Mouse (Mus musculus) hindbrain, postnatal 0 days (tissue): Measurements from ENCODE around the gene Sh2b1. TPM values are rescaled to one million over a fixed set of nuclear protein-coding genes. Genes with fewer than 3 reads are reported as not detected.

Experiments used
- ATAC-seq: fragments of 200-750 bp; cut with Nextera tagmentation; 2 replicates; pipeline ENCODE4 v1.8.0; 2017; ENCODE audit warnings: mild to moderate bottlenecking, moderate TSS enrichment, moderate library complexity
- DNase-seq: peaks from one replicate; pipeline ENCODE4 v3.0.0-alpha.2; 2015; ENCODE audit warnings: low spot score
- H3K27ac ChIP-seq: fragments of 300-500 bp; sonication (generic); 2 replicates; pipeline ENCODE4 v1.5.1; 2014; ENCODE audit warnings: mild to moderate bottlenecking
- H3K27me3 ChIP-seq: fragments of 300-500 bp; sonication (generic); 2 replicates; pipeline ENCODE4 v1.6.1; 2014; ENCODE audit warnings: low read length, mixed read lengths; ENCODE audit not compliant: insufficient read depth
- H3K36me3 ChIP-seq: fragments of 300-500 bp; sonication (generic); 2 replicates; pipeline ENCODE4 v1.6.1; 2014; ENCODE audit warnings: low read length, mixed read lengths; ENCODE audit not compliant: insufficient read depth
- H3K4me1 ChIP-seq: fragments of 300-500 bp; sonication (generic); 2 replicates; pipeline ENCODE4 v1.6.1; 2014; ENCODE audit warnings: antibody characterized with exemption, low read length, mixed read lengths; ENCODE audit not compliant: insufficient read depth
- H3K4me2 ChIP-seq: fragments of 300-500 bp; sonication (generic); 2 replicates; pipeline ENCODE4 v1.6.1; 2014; ENCODE audit warnings: low read depth, mild to moderate bottlenecking, low read length, moderate library complexity, mixed read lengths
- H3K4me3 ChIP-seq: fragments of 300-500 bp; sonication (generic); 2 replicates; pipeline ENCODE4 v1.5.1; 2014; ENCODE audit warnings: low read length
- H3K9ac ChIP-seq: fragments of 300-500 bp; sonication (generic); replicated peaks from 2 replicates; pipeline ENCODE4 v1.6.1; 2014; ENCODE audit warnings: mild to moderate bottlenecking, low read length, moderate library complexity, mixed read lengths
- H3K9me3 ChIP-seq: fragments of 300-500 bp; sonication (generic); 2 replicates; pipeline ENCODE4 v1.6.1; 2016; ENCODE audit warnings: low read length, mixed read lengths
- CTCF ChIP-seq: IDR thresholded peaks from 2 replicates; pipeline ENCODE4 v1.5.1; 2016; ENCODE audit warnings: antibody characterized with exemption, control low read depth, low read depth
- WGBS: fragments of 180-500 bp; shearing (Covaris S2); extraction: QIAGEN DNeasy Blood & Tissue Kit; methylation state at CpG from one replicate; pipeline ENCODE4 v1.1.7; 2014; 5-methylcytosine and 5-hydroxymethylcytosine counted together
- polyA plus RNA-seq: library from polyadenylated mRNA; unstranded; fragments of >200 nt; fragmentation: Nextera tagmentation; extraction: Ambion mirVana; gene quantifications from 2 replicates; pipeline ENCODE4 v1.2.1, GENCODE M21; 2015
- total RNA-seq: library from RNA; depleted of rRNA; stranded (reverse); fragments of >200 nt; gene quantifications from 2 replicates; pipeline ENCODE4 v1.2.3, GENCODE M21; 2014

Gene Sh2b1
- total and polyA plus RNA-seq, 2 experiments from 2014 or later, result 41.1 to 54.5 TPM

DNA sequence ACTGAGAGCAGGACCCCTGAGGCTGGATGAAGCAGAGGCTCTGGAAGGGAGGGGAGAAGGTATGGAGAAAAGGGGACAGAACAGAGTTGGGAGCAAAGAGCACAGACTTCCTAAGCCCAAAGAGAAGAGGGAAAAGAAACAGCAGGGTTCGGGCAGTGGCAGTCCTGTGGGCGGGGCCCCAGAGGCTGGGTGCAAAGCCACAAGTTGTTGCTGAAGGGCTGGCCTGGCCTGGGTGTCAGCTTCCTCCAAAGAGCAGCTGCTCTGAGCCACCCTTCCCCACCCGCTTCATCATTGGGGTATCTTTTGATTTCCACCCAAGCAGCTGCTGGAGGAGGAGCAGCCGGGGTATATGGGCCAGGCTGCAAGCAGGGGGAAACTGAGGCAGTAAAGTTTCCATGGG, 11.1 kb downstream of the Sh2b1 start:
- 64% methylated on average over 4 of the region's 4 CpGs for whole genome bisulfite sequencing
- Histone ChIP-seq H3K27me3 (no peaks in the 10 kb centered on the region), H3K9me3 (no peaks in the 10 kb centered on the region)

DNA sequence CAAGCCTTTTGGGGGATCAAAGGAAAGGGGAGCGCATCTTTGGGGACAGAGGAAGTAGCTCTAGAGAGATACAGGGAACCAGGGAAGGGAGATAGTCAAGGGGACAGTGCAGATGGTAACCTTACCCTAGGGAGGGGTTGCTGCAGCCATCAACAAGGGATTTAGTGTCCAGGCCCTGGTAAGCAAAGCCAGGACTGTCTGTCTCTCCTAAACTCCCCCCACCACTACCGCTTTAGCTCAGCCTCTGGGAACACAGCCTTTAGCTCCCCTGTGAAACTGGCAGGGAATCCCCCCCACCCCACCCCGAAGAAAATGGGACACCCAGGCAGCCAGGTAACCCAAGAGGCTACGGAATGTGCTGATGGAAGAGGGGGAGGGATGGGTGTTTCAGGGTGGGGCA, 11.7 kb downstream of the Sh2b1 start:
- H3K4me1 ChIP-seq, result no peaks in the 10 kb centered on the region
- no peak for DNase-seq
- H3K4me3 ChIP-seq, result no peak overlapping the region
- H3K9ac ChIP-seq, result no peak overlapping the region
- H3K27me3 ChIP-seq, result no peaks in the 10 kb centered on the region
- no peak overlapping the region for H3K4me2 ChIP-seq
- TF ChIP-seq CTCF, result no peak
- no peaks in the 10 kb centered on the region for H3K9me3 ChIP-seq
- ATAC-seq, result no peak
- H3K36me3 ChIP-seq, result peaks cover 7% of the 10 kb centered on the region
- no peak overlapping the region for H3K27ac ChIP-seq
- WGBS, result 52% methylated on average over 4 of the region's 4 CpGs

More for the DNA sequence above, 11.1 kb downstream of the Sh2b1 start:
- TF ChIP-seq CTCF, result no peak
- H3K9ac ChIP-seq, result no peak overlapping the region
- H3K27ac ChIP-seq, result no peak overlapping the region
- H3K4me2 ChIP-seq, result no peak overlapping the region
- no peaks in the 10 kb centered on the region for H3K4me1 ChIP-seq
- H3K4me3 ChIP-seq, result no peak overlapping the region
- no peak for ATAC-seq
- no peak for DNase-seq
- peaks cover 13% of the 10 kb centered on the region for H3K36me3 ChIP-seq

DNA sequence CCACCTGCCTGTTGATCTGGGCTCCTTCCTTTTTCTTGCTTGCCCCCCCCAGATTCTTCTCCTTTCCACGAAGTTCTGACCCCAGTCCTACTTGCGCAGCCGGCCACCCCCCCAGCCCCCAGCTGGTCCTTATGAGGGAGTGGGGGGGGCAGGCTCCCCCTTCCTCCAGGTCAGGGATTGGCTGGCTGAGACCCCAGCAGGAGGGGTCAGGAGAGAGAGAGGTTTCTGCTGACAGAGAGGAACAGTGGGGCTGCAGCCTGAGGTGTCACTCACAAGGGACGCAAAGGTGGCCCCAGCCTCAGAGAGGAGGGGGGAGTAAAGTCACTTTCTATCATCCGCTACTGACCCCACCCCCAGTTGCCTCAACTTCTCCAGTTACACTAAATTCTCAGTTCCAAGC, 12.2 kb downstream of the Sh2b1 start, which contains the start of gene Atp2a1:
Gene Atp2a1, minus strand, starts transcription at position 105 of the 400 bp plus-strand sequence.
- Histone ChIP-seq H3K27me3 (no peaks in the 10 kb centered on the region), H3K9me3 (no peaks in the 10 kb centered on the region), H3K27ac (no peak within 1 kb of the TSS), H3K4me2 (no peak within 1 kb of the TSS), H3K4me1 (no peaks in the 10 kb centered on the region), H3K36me3 (peaks cover 2% of the 10 kb centered on the region), H3K9ac (no peak within 1 kb of the TSS), H3K4me3 (no peak within 1 kb of the TSS)
- ATAC-seq, result no peak
- WGBS, result 48% methylated on average over 5 of the region's 5 CpGs
- TF ChIP-seq CTCF, result no peak
- DNase-seq, result no peak

DNA sequence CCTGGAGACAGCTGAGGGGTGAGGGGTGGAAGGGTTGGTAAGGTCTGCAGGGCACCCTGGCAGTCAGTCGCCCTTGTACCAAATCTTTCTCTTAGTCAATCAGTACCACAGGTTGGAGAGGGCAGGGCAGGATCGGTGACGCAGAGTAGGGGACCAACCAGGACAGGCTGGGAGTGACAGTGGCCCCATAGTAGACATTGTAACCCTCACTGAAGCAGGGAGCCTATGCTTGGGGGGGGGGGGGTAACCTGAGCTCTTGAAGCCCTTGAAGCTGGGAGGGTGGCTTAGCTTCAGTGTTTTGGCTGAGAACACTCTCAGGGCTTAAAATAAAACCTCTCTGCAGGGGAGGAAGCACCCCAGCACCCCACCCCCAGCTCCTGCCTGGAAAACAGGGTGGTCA, 13.6 kb downstream of the Sh2b1 start:
- ATAC-seq (no peak), DNase-seq (no peak)
- WGBS, result 66% methylated on average over 3 of the region's 3 CpGs
- TF ChIP-seq CTCF, result no peak
- no peaks in the 10 kb centered on the region for H3K27me3 ChIP-seq
- H3K9ac ChIP-seq, result no peak overlapping the region
- H3K4me1 ChIP-seq, result no peaks in the 10 kb centered on the region
- no peaks in the 10 kb centered on the region for H3K36me3 ChIP-seq
- H3K4me2 ChIP-seq, result no peak overlapping the region
- H3K4me3 ChIP-seq, result no peak overlapping the region
- H3K9me3 ChIP-seq, result no peaks in the 10 kb centered on the region
- no peak overlapping the region for H3K27ac ChIP-seq

DNA sequence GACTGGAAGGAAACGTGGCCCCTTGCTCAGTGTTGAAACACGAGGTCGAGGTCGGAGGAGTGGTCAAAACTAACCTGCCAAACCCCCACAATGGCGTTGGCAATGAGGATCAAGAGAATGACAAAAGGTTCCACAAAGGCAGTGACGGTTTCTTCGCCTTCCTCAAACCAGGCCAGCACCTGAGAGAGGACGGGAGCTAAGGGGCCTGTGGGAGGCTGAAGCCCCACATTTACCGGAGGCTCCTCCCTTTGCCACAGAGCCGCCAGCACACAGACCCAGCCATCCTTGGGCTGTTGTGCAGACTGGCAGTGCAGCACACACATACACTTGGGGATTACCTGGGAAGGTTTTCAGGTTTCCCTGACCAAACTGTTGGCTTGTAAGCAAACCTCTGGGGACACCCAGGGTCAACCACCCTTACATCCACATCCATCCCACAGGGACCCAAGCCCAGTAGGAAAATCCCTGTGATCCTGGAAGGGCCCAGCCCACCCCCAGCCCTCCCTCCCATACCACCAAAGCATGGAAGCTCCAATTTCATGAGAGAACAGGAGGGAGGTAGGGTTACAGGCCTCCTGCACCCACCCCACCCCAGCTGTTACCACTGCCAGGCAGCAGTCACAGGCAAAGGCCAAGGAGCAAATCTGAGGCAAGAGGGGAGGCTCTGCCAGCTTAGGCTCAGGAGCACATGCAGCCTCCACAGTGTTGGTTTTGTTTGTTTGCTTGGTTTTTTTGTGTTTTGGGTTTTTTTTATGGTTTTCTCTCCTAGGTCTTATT, 14.4 kb downstream of the Sh2b1 start:
- no peak for DNase-seq
- ATAC-seq, result no peak
- Histone ChIP-seq H3K36me3 (no peaks in the 10 kb centered on the region), H3K4me2 (no peak overlapping the region), H3K9ac (no peak overlapping the region), H3K27ac (no peak overlapping the region), H3K27me3 (no peaks in the 10 kb centered on the region), H3K9me3 (no peaks in the 10 kb centered on the region), H3K4me1 (no peaks in the 10 kb centered on the region), H3K4me3 (no peak overlapping the region)
- no peak for TF ChIP-seq CTCF
- WGBS, result 55% methylated on average over 10 of the region's 10 CpGs

DNA sequence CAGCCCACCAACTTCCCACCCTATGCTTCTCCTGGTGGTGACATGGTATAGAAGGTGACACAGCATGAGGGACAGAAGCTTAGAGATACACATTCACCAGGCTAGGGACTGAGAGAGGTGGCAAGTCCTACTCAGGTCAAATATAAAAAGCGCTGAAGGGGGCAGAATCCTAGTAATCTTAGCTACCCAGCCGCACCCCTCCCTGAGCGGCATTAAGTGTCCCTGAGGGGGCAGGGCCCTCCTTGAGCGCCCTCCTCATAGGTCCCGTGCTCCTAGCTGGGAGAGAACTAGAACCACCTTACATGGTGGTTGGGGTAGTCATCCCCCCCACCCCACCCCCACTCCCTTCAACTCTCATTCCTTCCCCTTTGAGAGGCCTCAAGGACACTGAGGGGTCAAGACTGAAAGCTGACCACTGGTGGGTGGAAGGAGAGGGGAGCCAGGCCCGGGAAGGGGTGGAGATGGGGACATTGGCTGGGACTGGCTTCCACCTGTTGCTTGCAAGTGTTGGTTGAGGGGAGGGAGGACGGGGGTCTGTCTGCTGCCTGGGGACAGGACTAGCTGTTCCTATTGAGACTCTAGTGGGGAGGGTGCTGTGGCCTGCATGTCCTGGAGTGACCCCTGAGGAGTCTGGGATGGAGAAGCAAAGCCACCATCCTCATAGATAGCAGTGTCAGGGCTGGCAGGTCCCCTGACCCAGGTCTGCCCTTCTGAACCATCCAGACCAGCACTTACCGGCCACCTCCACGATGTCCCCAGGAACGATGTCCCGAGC, 16.2 kb downstream of the Sh2b1 start:
- WGBS, result 86% methylated on average over 11 of the region's 11 CpGs
- Histone ChIP-seq H3K9ac (no peak overlapping the region), H3K9me3 (no peaks in the 10 kb centered on the region), H3K4me1 (no peaks in the 10 kb centered on the region), H3K4me3 (no peak overlapping the region), H3K36me3 (no peaks in the 10 kb centered on the region), H3K27ac (no peak overlapping the region), H3K4me2 (no peak overlapping the region), H3K27me3 (no peaks in the 10 kb centered on the region)
- ATAC-seq (no peak), DNase-seq (no peak)
- TF ChIP-seq CTCF, result no peak

DNA sequence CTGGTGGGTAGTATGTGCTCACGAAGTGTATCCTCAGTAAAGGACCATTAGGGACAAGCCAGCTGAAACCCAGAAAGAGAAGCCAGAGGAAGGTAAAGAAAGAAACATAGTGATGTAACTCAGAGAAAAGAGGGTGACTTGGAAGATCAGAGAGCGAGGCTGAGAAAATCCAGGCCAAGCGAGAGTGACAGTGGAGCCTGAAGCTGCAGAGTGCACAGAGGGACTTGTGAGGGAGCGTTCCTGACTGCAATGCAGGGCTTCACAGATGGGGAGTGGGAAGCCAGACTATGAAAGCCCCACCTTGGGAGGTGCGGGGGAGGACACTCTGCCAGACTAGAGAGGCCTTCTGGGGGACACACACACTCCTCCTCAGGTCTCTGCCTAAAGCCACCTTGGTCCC, 17.0 kb downstream of the Sh2b1 start:
- no peaks in the 10 kb centered on the region for H3K36me3 ChIP-seq
- 80% methylated on average over 5 of the region's 5 CpGs for WGBS

More for the DNA sequence above, 17.0 kb downstream of the Sh2b1 start:
- Histone ChIP-seq H3K27me3 (no peaks in the 10 kb centered on the region), H3K9me3 (no peaks in the 10 kb centered on the region), H3K4me1 (no peaks in the 10 kb centered on the region), H3K27ac (no peak overlapping the region), H3K4me3 (no peak overlapping the region), H3K9ac (no peak overlapping the region), H3K4me2 (no peak overlapping the region)
- ATAC-seq (no peak), DNase-seq (no peak)
- TF ChIP-seq CTCF, result no peak
